Mouse (Mus musculus): ENCODE results near the gene Npepps.

DNA sequence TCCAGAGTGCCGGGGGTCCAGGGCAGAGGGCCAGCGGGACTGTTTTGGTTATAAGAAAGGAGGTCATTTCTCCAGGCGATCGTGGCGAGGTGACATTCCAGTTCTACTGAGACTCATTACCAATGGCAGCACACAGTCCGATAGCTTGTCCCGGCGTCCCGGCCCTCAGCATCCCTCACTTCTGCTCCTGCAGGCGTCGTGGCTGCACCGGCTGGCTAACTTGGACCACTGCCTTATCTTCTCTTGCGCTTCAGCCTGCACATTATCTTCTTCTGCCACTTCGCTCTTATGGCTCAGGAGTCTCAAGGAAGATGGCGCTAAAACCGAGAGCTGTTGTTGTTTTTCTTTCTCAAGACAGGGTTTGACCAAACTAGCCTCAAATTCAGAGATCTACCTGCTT is 21.0 kb upstream of the Npepps start:
- no peak for TF ChIP-seq POLR2A (IDR thresholded peaks at IDR 0.05; ENCODE audit: borderline replicate concordance, extremely low read depth, low read depth, low read length)
- no peak for TF ChIP-seq CTCF (IDR thresholded peaks at IDR 0.05; ENCODE audit: insufficient read depth, low read length)
